Mouse (Mus musculus) intestine, embryonic 15.5 days (tissue): ENCODE results near the gene Vil1. TPM values are rescaled to one million over a fixed set of nuclear protein-coding genes. Genes with fewer than 3 reads are reported as not detected.

Source experiments
- ATAC-seq: fragments of 200-750 bp; cut with Nextera tagmentation; 2 replicates; pipeline ENCODE4 v1.8.0; 2017; ENCODE audit warnings: moderate TSS enrichment, moderate library complexity
- H3K27ac ChIP-seq: fragments of 300-500 bp; sonication (generic); 2 replicates; pipeline ENCODE4 v1.5.1; 2015; ENCODE audit warnings: mild to moderate bottlenecking, inconsistent platforms
- H3K27me3 ChIP-seq: fragments of 300-500 bp; sonication (generic); replicated peaks from 2 replicates; pipeline ENCODE4 v1.6.1; 2015; ENCODE audit warnings: inconsistent platforms
- H3K36me3 ChIP-seq: fragments of 300-500 bp; sonication (generic); 2 replicates; pipeline ENCODE4 v1.6.1; 2015; ENCODE audit warnings: inconsistent platforms
- H3K4me1 ChIP-seq: fragments of 300-500 bp; sonication (generic); replicated peaks from 2 replicates; pipeline ENCODE4 v1.6.1; 2015; ENCODE audit warnings: inconsistent platforms
- H3K4me2 ChIP-seq: fragments of 300-500 bp; sonication (generic); replicated peaks from 2 replicates; pipeline ENCODE4 v1.6.1; 2015; ENCODE audit warnings: mild to moderate bottlenecking, inconsistent platforms
- H3K4me3 ChIP-seq: fragments of 300-500 bp; sonication (generic); replicated peaks from 2 replicates; pipeline ENCODE4 v1.5.1; 2015; ENCODE audit warnings: inconsistent platforms
- H3K9ac ChIP-seq: fragments of 300-500 bp; sonication (generic); 2 replicates; pipeline ENCODE4 v1.6.1; 2015; ENCODE audit warnings: inconsistent platforms
- H3K9me3 ChIP-seq: fragments of 300-500 bp; sonication (generic); 2 replicates; pipeline ENCODE4 v1.6.1; 2016; ENCODE audit warnings: inconsistent platforms
- WGBS: fragments of 180-500 bp; shearing (Covaris S2); methylation state at CpG from one replicate; pipeline ENCODE4 v1.1.7; 2015; 5-methylcytosine and 5-hydroxymethylcytosine counted together
- polyA plus RNA-seq: library from polyadenylated mRNA; unstranded; fragments of >200 nt; fragmentation: Nextera tagmentation; extraction: Ambion mirVana; gene quantifications from 2 replicates; pipeline ENCODE4 v1.2.1, GENCODE M21; 2015

Vil1 gene
- polyA plus RNA-seq, 1 experiment from 2014 or later, result 135 TPM

DNA sequence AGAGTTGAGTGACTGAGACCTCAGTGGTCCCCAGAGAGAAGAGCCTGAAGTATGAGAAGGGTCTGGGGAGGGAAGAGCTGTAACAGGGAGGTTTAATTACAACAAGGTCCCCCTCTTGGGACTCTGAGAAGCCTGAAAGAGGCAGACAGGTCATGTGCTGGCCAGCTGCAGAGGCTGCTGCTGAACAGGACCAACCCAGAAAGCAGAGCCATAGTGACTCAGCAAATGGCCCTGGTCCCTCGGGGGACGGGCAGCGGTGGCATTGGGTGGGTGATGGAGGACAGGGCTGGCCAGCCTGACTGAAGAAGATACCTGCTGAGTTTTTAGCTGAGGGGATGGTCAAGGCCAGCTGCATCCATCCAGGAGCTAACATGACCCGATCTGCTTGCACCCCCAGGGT, 32.8 kb upstream of the Vil1 start:
- WGBS, result 83% methylated on average over 4 of the region's 4 CpGs
- Histone ChIP-seq H3K36me3 (no peaks in the 10 kb centered on the region), H3K9me3 (no peaks in the 10 kb centered on the region)

DNA sequence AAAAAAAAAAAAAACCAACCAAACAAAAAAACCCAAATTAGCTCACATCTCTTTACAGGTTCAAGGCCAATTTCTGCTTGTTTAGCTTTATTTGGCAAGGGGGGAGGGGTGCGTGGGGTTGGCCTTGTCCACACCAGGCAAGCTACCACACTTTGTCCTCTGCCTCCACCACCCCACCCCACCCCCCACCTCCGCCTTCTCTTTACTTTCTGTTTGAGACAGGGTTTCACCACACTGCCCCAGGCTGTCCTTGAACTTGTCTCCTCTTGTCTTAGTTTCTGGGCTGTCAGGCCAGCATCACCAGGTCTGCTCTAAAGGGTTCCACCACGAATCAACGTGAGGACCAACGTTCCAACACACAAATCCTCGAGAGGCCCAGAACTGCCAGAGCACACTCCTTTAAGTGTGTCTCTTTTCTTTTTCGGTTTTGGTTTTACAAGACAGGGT, 30.1 kb upstream of the Vil1 start:
- no peak for ATAC-seq
- 82% methylated on average over 7 of the region's 7 CpGs for WGBS
- H3K27me3 ChIP-seq, result no peaks in the 10 kb centered on the region

More for the DNA sequence above, 32.8 kb upstream of the Vil1 start:
- no peaks in the 10 kb centered on the region; the same call in 1 of the 2 replicates for H3K4me1 ChIP-seq
- no peak for ATAC-seq
- H3K4me3 ChIP-seq, result no peak overlapping the region
- no peak overlapping the region for H3K9ac ChIP-seq
- no peak overlapping the region for H3K27ac ChIP-seq
- no peaks in the 10 kb centered on the region for H3K27me3 ChIP-seq
- no peak overlapping the region for H3K4me2 ChIP-seq

DNA sequence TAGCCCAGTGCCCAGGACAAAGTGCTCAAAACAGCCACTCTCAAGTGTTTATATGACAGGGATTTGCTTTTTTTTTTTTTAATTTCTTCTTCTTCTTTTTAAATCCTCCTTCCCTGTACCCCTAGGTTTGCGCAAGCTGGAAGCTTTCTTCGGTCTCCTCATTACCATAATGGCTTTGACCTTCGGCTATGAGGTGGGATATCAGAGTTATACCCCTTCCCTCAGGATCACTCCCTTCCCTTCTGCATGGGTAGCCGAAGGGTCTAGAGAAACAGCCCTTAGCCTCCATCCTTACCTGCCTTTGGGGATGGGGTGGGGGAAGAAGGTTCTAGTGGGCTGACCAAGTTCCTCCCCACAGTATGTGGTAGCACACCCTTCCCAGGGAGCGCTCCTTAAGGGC, 28.7 kb upstream of the Vil1 start:
- Histone ChIP-seq H3K27me3 (no peaks in the 10 kb centered on the region), H3K27ac (no peak overlapping the region), H3K4me3 (no peak overlapping the region), H3K36me3 (no peaks in the 10 kb centered on the region), H3K4me1 (no peaks in the 10 kb centered on the region; the same call in 1 of the 2 replicates), H3K9ac (no peak overlapping the region), H3K9me3 (no peaks in the 10 kb centered on the region), H3K4me2 (no peak overlapping the region)
- ATAC-seq, result no peak
- WGBS, result 81% methylated on average over 5 of the region's 5 CpGs

More for the DNA sequence above, 30.1 kb upstream of the Vil1 start:
- H3K4me2 ChIP-seq, result no peak overlapping the region
- no peaks in the 10 kb centered on the region; the same call in 1 of the 2 replicates for H3K4me1 ChIP-seq
- H3K9me3 ChIP-seq, result no peaks in the 10 kb centered on the region
- no peak overlapping the region for H3K4me3 ChIP-seq
- no peak overlapping the region for H3K27ac ChIP-seq
- H3K36me3 ChIP-seq, result no peaks in the 10 kb centered on the region
- no peak overlapping the region for H3K9ac ChIP-seq

DNA sequence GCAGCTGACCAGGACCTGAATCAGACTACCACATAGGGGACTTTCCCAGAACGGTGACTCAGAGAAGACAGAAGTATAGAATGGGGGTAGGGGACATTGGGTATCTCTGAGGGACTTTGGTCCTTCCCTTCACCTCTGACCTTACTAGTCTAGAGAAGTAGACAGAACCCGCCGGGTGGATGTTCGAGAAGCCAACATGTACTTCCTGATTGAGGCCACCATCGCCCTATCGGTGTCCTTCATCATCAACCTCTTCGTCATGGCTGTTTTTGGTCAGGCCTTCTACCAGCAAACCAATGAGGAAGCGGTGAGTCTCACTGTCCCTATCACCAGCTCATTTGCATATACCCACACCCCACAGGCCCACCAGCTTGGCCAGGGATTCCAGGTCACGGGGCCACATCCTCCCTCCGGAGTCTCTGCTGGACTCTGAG, 27.6 kb upstream of the Vil1 start:
- Histone ChIP-seq H3K36me3 (no peaks in the 10 kb centered on the region), H3K27me3 (no peaks in the 10 kb centered on the region), H3K4me2 (no peak overlapping the region), H3K27ac (no peak overlapping the region), H3K4me1 (0 out of 2 replicates have a peak, but pooled peaks cover 2% of the 10 kb centered on the region), H3K4me3 (no peak overlapping the region), H3K9me3 (no peaks in the 10 kb centered on the region), H3K9ac (no peak overlapping the region)
- WGBS, result 88% methylated on average over 10 of the region's 10 CpGs
- ATAC-seq, result no peak

DNA sequence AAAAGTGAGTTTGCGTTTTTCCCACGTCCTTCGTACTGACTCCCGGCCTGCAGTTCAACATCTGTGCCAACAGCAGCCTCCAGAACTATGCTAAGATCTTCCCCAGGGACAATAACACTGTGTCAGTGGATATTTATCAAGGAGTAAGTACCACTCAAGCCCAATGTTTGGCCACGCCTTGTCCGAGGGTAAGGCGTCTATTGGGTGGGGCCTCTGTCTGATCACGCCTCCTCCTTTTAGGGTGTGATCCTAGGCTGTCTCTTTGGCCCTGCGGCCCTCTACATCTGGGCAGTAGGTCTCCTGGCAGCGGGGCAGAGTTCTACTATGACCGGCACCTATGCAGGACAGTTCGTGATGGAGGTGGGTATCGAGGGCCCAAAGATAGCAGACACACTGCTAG, 25.8 kb upstream of the Vil1 start:
- WGBS, result 72% methylated on average over 13 of the region's 13 CpGs
- Histone ChIP-seq H3K27ac (no peak overlapping the region), H3K9ac (no peak overlapping the region), H3K36me3 (no peaks in the 10 kb centered on the region), H3K4me3 (no peak overlapping the region), H3K4me2 (no peak overlapping the region), H3K9me3 (no peaks in the 10 kb centered on the region), H3K27me3 (no peaks in the 10 kb centered on the region), H3K4me1 (peaks cover 13% of the 10 kb centered on the region; the same call in 1 of the 2 replicates)
- ATAC-seq, result no peak

DNA sequence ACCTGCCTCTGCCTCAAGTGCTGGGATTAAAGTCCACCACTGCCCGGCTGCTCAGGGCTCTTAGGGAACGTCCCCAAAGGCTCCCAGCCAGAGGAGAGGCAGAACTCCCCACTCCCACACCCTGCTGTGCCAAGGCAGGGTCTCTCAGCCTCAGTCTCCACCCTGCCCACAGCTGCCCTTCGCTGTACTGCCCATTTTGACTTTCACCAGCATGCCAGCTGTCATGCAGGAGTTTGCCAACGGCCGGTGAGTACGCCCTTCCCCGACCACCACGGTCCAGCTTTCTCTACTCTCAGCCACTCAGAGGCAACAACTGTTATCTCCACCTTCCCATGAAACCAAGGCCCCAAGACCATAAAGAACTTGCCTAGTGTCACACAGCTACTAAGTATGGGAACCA, 24.7 kb upstream of the Vil1 start:
- peaks cover 21% of the 10 kb centered on the region for H3K4me1 ChIP-seq
- H3K4me2 ChIP-seq, result no peak overlapping the region
- H3K9ac ChIP-seq, result no peak overlapping the region
- no peaks in the 10 kb centered on the region for H3K9me3 ChIP-seq
- H3K4me3 ChIP-seq, result no peak overlapping the region
- H3K27ac ChIP-seq, result no peak overlapping the region
- H3K27me3 ChIP-seq, result no peaks in the 10 kb centered on the region
- no peaks in the 10 kb centered on the region for H3K36me3 ChIP-seq
- 87% methylated on average over 8 of the region's 8 CpGs for WGBS
- ATAC-seq, result no peak

DNA sequence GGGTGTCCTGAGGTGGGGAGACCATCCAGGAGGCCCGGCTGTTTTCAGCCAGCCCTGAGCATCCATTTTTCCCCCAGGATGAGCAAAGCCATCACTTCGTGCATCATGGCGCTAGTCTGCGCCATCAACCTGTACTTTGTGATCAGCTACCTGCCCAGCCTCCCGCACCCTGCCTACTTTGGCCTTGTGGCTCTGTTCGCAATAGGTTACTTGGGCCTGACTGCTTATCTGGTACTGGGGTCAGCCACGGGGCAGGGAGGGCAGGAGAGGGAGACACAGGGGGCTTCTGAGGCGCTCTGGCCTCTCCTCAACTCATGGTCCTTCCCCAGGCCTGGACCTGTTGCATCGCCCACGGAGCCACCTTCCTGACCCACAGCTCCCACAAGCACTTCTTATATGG, 24.1 kb upstream of the Vil1 start:
- Histone ChIP-seq H3K4me1 (peaks cover 25% of the 10 kb centered on the region), H3K9ac (no peak overlapping the region), H3K27ac (no peak overlapping the region), H3K9me3 (no peaks in the 10 kb centered on the region), H3K36me3 (no peaks in the 10 kb centered on the region), H3K27me3 (no peaks in the 10 kb centered on the region), H3K4me3 (no peak overlapping the region), H3K4me2 (no peak overlapping the region)
- ATAC-seq, result no peak
- WGBS, result 90% methylated on average over 10 of the region's 10 CpGs

DNA sequence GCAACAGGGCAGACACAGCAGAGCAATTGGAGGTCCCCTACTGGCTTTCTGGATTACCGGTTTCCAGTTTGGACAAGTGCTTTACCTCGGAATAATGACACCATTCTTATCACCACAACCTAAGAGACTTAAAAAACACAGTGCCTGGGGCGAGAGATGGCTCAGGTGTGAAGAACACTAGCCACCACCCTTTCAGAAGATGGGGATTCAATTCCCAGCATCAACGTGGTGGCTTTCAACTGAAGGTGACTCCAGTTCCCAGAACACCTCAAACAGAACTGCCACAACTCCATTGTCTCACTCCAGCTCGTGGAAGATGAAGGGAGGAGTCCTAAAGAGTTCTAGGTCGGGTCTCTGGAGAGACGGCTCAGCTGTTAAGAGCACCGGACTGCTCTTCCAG, 23.6 kb upstream of the Vil1 start:
- WGBS, result 84% methylated on average over 8 of the region's 8 CpGs
- ATAC-seq, result no peak

DNA sequence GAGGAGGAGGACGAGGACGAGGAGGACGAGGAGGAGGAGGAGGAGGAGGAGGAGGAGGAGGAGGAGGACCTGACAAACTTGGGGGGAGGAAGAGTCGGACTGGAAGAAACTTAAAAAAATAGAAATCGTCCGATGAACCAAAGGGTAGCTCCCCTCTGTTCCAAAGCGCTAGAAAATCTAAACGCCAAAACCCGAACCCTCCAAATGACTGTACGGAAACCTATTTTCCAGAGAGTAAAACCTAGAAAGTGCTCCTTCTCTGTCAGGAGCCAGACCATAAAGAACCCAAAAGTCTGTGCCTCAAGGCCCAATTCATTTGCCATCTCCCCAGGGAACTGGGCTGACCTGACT, 22.8 kb upstream of the Vil1 start:
- Histone ChIP-seq H3K27ac (peak overlapping the region; percentile 100), H3K9me3 (no peaks in the 10 kb centered on the region), H3K4me2 (peak overlapping the region; percentile 81), H3K36me3 (no peaks in the 10 kb centered on the region), H3K4me3 (peak overlapping the region; percentile 51), H3K27me3 (no peaks in the 10 kb centered on the region), H3K9ac (peak overlapping the region; percentile 69), H3K4me1 (peaks cover 34% of the 10 kb centered on the region)
- no peak for ATAC-seq
- WGBS, result 54% methylated on average over 7 of the region's 10 CpGs

More for the DNA sequence above, 23.6 kb upstream of the Vil1 start:
- H3K27ac ChIP-seq, result no peak overlapping the region
- H3K36me3 ChIP-seq, result no peaks in the 10 kb centered on the region
- no peak overlapping the region for H3K4me2 ChIP-seq
- H3K4me1 ChIP-seq, result peaks cover 30% of the 10 kb centered on the region
- H3K27me3 ChIP-seq, result no peaks in the 10 kb centered on the region
- H3K9me3 ChIP-seq, result no peaks in the 10 kb centered on the region
- H3K4me3 ChIP-seq, result no peak overlapping the region
- no peak overlapping the region for H3K9ac ChIP-seq

DNA sequence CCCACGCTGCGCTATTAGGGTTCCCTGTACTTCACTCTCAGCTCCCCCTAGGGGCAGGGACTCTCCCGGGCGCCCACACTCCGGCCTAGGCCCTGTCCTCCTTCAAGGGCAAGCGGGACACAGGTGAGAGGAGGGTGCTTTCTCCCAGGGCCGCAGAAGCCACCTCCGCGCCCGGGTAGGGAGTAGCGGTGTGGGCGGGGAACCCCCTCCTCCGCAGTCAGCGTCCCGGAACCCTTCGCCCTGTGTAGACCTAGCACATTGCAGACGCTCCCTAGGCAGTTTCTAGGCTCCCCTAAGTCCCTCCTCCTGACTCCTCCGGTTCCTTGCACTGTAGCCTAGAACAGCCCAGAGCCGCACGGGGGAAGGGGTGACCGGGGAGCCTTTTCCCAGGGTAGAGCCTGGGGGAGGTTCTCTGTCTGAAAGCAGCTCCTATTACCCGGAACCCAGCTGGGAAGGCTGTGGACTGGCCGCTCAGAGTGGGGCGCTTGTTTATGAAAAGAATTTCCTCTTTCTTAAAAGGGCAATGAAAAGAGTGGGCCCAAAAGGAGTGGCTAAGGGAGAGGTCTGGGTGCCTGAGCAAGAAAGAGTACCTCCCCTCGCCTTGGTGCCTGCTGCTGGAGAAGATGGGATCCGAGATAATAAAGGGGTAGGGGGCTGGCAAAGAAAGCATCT, 22.3 kb upstream of the Vil1 start:
- H3K27me3 ChIP-seq, result no peaks in the 10 kb centered on the region
- peak; percentile 82 for ATAC-seq
- peak overlapping the region; percentile 69 for H3K9ac ChIP-seq
- peak overlapping the region; percentile 100 for H3K27ac ChIP-seq
- peak overlapping the region; percentile 81 for H3K4me2 ChIP-seq
- H3K4me1 ChIP-seq, result peaks cover 34% of the 10 kb centered on the region
- H3K9me3 ChIP-seq, result no peaks in the 10 kb centered on the region
- WGBS, result under 1% methylated on average over 26 of the region's 26 CpGs
- H3K4me3 ChIP-seq, result peak overlapping the region; percentile 51
- H3K36me3 ChIP-seq, result no peaks in the 10 kb centered on the region

DNA sequence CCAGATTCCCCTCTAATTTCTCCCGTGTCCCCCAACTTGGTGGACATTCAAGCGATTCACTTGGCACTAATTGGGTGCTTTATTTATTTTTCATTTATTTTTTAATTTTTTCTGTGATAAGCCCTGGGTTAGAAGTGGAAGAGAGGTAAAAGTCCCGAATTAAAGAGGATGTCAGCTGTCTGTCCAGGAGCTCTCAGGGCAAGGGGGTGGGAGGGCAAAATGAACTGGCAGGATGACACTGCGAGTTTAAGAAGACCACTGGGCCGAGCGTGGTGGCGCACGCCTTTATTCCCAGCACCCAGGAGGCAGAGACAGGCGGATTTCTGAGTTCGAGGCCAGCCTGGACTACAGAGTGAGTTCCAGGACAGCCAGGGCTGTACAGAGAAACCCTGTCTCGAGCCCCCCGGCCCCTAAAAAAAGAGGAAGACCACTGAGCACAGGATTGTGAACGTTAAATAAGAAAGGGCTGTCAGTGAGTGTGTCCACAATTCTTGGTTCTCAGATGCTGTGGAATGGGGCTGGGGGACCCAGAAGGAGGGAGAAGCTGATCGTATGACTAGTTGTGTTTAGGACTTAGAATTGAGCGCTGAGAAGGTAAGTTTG, 21.7 kb upstream of the Vil1 start:
- peak overlapping the region; percentile 69; the same call in 1 of the 2 replicates for H3K9ac ChIP-seq
- H3K4me2 ChIP-seq, result peak overlapping the region; percentile 81
- 55% methylated on average over 15 of the region's 15 CpGs for WGBS
- ATAC-seq, result no peak
- peak overlapping the region; percentile 51 for H3K4me3 ChIP-seq
- peaks cover 34% of the 10 kb centered on the region for H3K4me1 ChIP-seq
- no peaks in the 10 kb centered on the region for H3K36me3 ChIP-seq
- peak overlapping the region; percentile 100 for H3K27ac ChIP-seq
- H3K27me3 ChIP-seq, result no peaks in the 10 kb centered on the region
- no peaks in the 10 kb centered on the region for H3K9me3 ChIP-seq

DNA sequence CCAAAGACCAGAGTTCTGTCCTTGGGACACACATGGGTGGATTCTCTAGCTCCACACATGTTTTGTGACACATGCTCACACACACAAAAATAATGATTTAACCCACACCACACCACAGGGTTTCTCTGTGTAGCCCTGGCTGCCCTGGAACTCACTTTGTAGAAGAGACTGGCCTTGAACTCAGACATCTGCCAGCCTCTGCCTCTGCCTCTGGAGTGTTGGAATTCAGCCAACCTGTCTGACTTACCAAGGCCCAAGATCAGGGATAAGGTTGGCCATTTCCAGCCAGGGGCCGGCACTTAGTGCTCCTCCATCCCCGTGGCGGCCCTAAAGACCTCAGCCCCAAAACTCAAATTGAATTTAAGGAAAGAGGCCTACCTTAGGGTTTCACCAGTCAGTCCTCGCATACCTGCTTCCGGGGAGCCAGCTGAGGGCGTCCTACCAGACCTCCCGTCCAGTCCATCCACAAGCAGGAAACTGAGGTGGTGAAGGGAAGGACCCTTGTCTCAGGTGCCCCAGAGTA, 20.7 kb upstream of the Vil1 start:
- 76% methylated on average over 7 of the region's 7 CpGs for WGBS
- Histone ChIP-seq H3K4me3 (no peak overlapping the region), H3K27ac (0 out of 2 replicates have a peak overlapping the region, but pooled peaks have one; percentile 100)

More for the DNA sequence above, 20.7 kb upstream of the Vil1 start:
- no peak for ATAC-seq
- H3K9me3 ChIP-seq, result no peaks in the 10 kb centered on the region
- H3K9ac ChIP-seq, result no peak overlapping the region
- no peaks in the 10 kb centered on the region for H3K36me3 ChIP-seq
- peaks cover 43% of the 10 kb centered on the region for H3K4me1 ChIP-seq
- no peak overlapping the region for H3K4me2 ChIP-seq
- H3K27me3 ChIP-seq, result no peaks in the 10 kb centered on the region
